Mouse (Mus musculus) cortical plate, adult 2 months (tissue): ENCODE data around the gene Fam89b.

ENCODE experiments used
- CTCF ChIP-seq: fragments of 200-500 bp; IDR thresholded peaks from 2 replicates; pipeline ENCODE4 v1.5.1; 2011; ENCODE audit warnings: mild to moderate bottlenecking, control low read depth, low read length; ENCODE audit not compliant: insufficient read depth; ENCODE audit errors: extremely low read depth
- POLR2A ChIP-seq: fragments of 200-500 bp; IDR thresholded peaks from 2 replicates; pipeline ENCODE4 v1.6.1; 2011; ENCODE audit warnings: mild to moderate bottlenecking, low read length, control low read depth; ENCODE audit not compliant: insufficient read depth; ENCODE audit errors: extremely low read depth

DNA sequence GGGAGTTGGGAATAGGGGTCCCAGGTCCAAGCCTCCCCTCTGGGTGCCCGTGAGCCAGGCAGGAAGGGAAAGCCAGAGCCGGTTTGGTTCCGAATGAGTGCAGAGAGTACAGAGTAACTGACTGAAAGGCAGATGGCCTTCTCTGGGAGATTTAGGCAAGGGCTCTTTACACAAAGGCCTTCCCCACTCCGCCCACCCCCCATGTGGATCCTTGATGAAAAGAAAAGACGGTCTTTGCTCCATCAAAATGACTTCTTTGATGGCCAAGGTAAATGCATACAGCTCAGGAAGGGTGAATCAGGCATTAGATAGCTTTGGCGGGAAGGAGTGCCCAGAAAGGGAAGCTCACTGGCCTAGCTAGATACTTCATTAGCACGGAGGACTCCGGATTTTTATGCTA lies 48.9 kb upstream of the Fam89b start:
- TF ChIP-seq CTCF (no peak), POLR2A (no peak)
